Mouse (Mus musculus) liver, postnatal 0 days (tissue): ENCODE measurements around the gene Map3k9. TPM values are rescaled to one million over a fixed set of nuclear protein-coding genes. Genes with fewer than 3 reads are reported as not detected.

Experiments used
- ATAC-seq: fragments of 200-750 bp; cut with Nextera tagmentation; 2 replicates; pipeline ENCODE4 v1.8.0; 2017; ENCODE audit warnings: mild to moderate bottlenecking, moderate library complexity
- DNase-seq: peaks from one replicate; pipeline ENCODE4 v3.0.0-alpha.2; 2016
- H3K27ac ChIP-seq: fragments of 300-500 bp; sonication (generic); 2 replicates; pipeline ENCODE4 v1.5.1; 2014; ENCODE audit warnings: antibody characterized with exemption, moderate library complexity, mild to moderate bottlenecking, low read depth
- H3K27me3 ChIP-seq: fragments of 300-500 bp; sonication (generic); 2 replicates; pipeline ENCODE4 v1.6.1; 2014; ENCODE audit warnings: low read length, control low read depth, mixed read lengths; ENCODE audit not compliant: insufficient read depth
- H3K36me3 ChIP-seq: fragments of 300-500 bp; sonication (generic); replicated peaks from 2 replicates; pipeline ENCODE4 v1.6.1; 2014; ENCODE audit warnings: mild to moderate bottlenecking, control low read depth, low read length, moderate library complexity, mixed read lengths; ENCODE audit not compliant: insufficient read depth
- H3K4me1 ChIP-seq: fragments of 300-500 bp; sonication (generic); 2 replicates; pipeline ENCODE4 v1.6.1; 2014; ENCODE audit warnings: antibody characterized with exemption, mild to moderate bottlenecking, control low read depth; ENCODE audit not compliant: insufficient read depth
- H3K4me2 ChIP-seq: fragments of 300-500 bp; sonication (generic); 2 replicates; pipeline ENCODE4 v1.6.1; 2014; ENCODE audit warnings: low read depth, mild to moderate bottlenecking, low read length, moderate library complexity, mixed read lengths
- H3K4me3 ChIP-seq: fragments of 300-500 bp; sonication (generic); 2 replicates; pipeline ENCODE4 v1.5.1; 2014; ENCODE audit warnings: low read depth, low read length
- H3K9ac ChIP-seq: fragments of 300-500 bp; sonication (generic); replicated peaks from 2 replicates; pipeline ENCODE4 v1.6.1; 2014; ENCODE audit warnings: mild to moderate bottlenecking, moderate library complexity
- H3K9me3 ChIP-seq: fragments of 300-500 bp; sonication (generic); 2 replicates; pipeline ENCODE4 v1.6.1; 2016; ENCODE audit warnings: mild to moderate bottlenecking, control low read depth, low read length, mixed read lengths
- CTCF ChIP-seq: sonication (generic); IDR thresholded peaks from 2 replicates; pipeline ENCODE4 v1.5.1; 2016; ENCODE audit warnings: antibody characterized with exemption, low read depth
- EP300 ChIP-seq: IDR thresholded peaks from 2 replicates; pipeline ENCODE4 v1.6.1; 2016; ENCODE audit warnings: antibody characterized with exemption, low read depth, mild to moderate bottlenecking
- WGBS: fragments of 180-500 bp; shearing (Covaris S2); extraction: QIAGEN DNeasy Blood & Tissue Kit; methylation state at CpG from one replicate; pipeline ENCODE4 v1.1.7; 2014; ENCODE audit not compliant: insufficient replicate concordance; 5-methylcytosine and 5-hydroxymethylcytosine counted together
- polyA plus RNA-seq: library from polyadenylated mRNA; unstranded; fragments of >200 nt; fragmentation: Nextera tagmentation; extraction: Ambion mirVana; gene quantifications from 2 replicates; pipeline ENCODE4 v1.2.1, GENCODE M21; 2015

Gene Map3k9
- polyA plus RNA-seq: 0.19 and 0.27 TPM in 2 replicates

DNA sequence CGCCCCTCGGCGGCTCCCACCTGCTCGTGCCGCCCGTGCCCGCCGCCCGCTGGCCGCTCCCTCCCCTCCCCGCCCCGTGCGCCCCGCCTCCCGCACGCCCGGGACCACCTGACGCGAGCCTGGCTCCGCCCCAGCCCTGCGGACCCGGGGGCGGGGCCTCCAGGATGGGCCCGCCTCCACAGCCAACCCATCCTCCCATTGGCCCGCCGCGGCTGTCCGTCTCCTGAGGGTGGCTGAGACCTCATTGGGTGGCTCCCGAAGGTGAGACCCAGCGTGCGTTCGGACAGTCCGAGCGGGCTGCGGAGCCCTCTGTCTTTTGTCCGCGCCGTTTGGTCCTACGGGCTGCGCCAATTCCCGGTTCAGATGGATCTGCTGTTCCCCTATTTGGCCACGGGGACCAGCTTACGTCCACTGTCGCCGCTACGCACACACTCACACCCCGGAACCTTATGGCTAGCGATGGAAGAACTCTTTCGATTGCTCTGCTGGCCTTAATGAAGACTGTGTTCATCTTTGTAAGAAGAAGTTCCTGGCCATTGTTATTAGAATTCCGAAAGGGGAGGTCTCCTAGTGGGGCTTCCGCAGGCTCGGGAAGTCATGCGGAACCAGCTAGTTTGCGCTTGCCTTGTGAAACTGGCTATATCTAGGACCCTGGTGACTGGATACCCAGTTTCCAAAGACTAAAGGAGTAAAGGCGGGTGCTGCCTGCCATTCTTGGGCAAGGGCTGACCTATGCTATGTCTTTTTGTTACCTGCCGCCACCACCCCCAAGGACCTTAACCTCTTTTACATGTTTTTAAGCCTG, at the start of gene Map3k9:
TSS of gene Map3k9 (minus strand) at position 71 of the 805 bp plus-strand sequence.
- Histone ChIP-seq H3K4me1 (peaks cover 11% of the 10 kb centered on the region), H3K36me3 (no peaks in the 10 kb centered on the region), H3K4me3 (peak within 1 kb of the TSS; percentile 54), H3K27me3 (peaks cover 53% of the 10 kb centered on the region), H3K9me3 (no peaks in the 10 kb centered on the region), H3K9ac (peak within 1 kb of the TSS; percentile 54), H3K27ac (peak within 1 kb of the TSS; percentile 41; the same call in 1 of the 2 replicates), H3K4me2 (peak within 1 kb of the TSS; percentile 86)
- ATAC-seq: peak; percentile 95
- DNase-seq: peak; percentile 91
- 2% methylated on average over 33 of the region's 56 CpGs for WGBS
- TF ChIP-seq EP300 (no peak), CTCF (no peak; the same call in 1 of the 2 replicates)

DNA sequence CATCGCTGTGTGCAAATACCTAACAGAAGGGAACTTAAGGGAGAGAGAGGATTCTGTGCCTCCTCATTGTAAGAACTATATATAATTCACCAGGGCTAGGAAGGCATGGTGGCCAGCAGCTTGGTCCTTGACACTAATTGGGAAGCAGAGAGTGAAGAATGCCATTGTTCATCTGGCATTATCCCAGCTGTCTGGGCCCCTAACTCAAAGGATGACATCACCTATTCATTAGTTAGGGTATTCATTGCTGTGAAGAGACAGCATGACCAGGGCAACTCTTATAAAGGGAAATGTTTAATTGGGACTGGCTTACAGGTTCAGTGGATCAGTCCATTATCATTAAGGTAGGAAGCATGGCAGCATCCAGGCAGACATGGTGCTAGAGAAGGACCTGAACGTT, 47.4 kb upstream of the Map3k9 start:
- H3K4me2 ChIP-seq: no peak overlapping the region
- H3K27ac ChIP-seq: no peak overlapping the region
- H3K4me3 ChIP-seq: no peak overlapping the region
- no peak for DNase-seq
- no peaks in the 10 kb centered on the region for H3K36me3 ChIP-seq
- TF ChIP-seq CTCF (no peak), EP300 (no peak)
- no peaks in the 10 kb centered on the region for H3K9me3 ChIP-seq
- ATAC-seq: no peak
- H3K9ac ChIP-seq: no peak overlapping the region
- H3K27me3 ChIP-seq: no peaks in the 10 kb centered on the region
- WGBS: 79% methylated on average over 2 of the region's 2 CpGs
- H3K4me1 ChIP-seq: no peaks in the 10 kb centered on the region

DNA sequence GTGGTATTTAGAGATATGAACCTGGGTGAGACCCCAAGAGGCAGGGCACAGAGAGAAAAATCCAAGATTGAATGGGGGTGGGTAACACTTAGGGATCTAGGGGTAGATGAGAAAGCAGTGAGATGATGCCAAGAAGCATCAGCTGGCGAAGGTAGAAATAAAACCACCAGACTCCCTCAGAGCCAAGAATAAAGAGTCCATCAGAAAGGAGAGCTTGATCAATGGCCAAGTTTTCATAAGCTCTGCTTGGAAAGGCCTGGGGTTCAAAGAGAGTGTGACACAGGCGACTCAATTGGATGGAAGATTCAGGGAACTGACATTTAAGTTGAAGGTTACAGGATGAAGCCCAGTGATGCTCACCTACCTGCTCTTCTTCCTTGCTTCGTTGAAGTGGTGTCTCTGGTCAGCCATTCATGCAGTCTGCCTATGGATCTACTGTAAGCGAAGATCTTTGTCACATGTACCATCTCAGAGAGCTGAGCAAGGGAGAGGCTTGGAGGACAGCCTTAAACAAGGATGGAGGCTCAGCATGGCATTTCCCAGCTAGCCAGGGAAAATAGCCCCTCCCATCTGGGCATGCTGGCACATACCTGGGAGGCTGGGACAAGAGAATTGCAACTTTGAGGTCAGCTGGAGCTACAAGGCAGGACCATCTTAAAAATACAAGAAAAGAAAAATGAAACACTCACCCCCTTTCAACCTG, 42.0 kb upstream of the Map3k9 start:
- Histone ChIP-seq H3K36me3 (no peaks in the 10 kb centered on the region), H3K9ac (no peak overlapping the region), H3K27me3 (no peaks in the 10 kb centered on the region), H3K9me3 (no peaks in the 10 kb centered on the region), H3K27ac (no peak overlapping the region), H3K4me1 (no peaks in the 10 kb centered on the region), H3K4me2 (no peak overlapping the region), H3K4me3 (no peak overlapping the region)
- DNase-seq (no peak), ATAC-seq (no peak)
- WGBS: 69% methylated on average over 4 of the region's 4 CpGs
- no peak for TF ChIP-seq CTCF
- no peak for TF ChIP-seq EP300

DNA sequence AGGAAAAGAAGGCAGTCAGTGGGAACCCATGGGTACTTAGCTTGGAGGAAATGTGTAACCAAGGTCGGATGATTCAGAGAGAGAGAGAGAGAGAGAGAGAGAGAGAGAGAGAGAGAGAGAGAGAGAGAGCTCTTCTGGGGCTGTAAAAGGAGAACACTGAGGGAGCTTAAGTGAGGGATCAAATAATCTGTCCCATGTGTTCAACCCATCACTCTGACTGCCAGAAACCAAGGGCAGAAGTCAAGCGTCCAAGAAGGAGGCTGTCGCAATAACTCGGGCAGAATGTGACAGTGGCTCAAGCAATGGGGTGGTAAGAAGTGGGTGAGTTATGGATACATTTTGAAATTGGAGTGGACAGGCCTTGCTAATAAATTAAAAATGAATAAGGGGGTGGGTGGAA, 41.2 kb upstream of the Map3k9 start:
- Histone ChIP-seq H3K36me3 (no peaks in the 10 kb centered on the region), H3K9ac (no peak overlapping the region), H3K27me3 (no peaks in the 10 kb centered on the region), H3K27ac (no peak overlapping the region), H3K4me3 (no peak overlapping the region), H3K4me2 (no peak overlapping the region), H3K9me3 (no peaks in the 10 kb centered on the region), H3K4me1 (no peaks in the 10 kb centered on the region)
- WGBS: 62% methylated on average over 4 of the region's 4 CpGs
- DNase-seq (no peak), ATAC-seq (no peak)
- no peak for TF ChIP-seq CTCF
- TF ChIP-seq EP300: no peak

DNA sequence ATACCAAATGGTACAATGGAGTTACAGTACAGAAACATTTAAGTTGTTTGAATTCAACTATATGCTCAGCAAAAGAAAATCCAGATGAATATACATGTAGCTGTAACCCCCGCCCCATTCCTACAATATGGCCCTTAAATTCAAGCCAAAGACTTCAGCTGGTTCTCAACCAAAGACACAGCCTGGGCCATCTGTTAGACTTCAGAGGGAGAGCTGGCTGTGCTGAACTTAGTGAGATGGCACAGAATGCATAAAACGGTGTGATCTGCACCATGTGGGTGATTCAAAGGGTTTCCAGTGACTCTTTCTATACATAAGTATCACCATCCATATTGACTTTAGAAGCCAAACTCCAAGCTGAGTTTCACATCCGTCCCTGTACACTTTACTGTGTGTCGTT, 39.7 kb upstream of the Map3k9 start:
- Histone ChIP-seq H3K4me3 (no peak overlapping the region), H3K9me3 (no peaks in the 10 kb centered on the region), H3K27ac (no peak overlapping the region), H3K4me1 (0 out of 2 replicates have a peak, but pooled peaks cover 5% of the 10 kb centered on the region), H3K36me3 (no peaks in the 10 kb centered on the region), H3K4me2 (no peak overlapping the region), H3K27me3 (no peaks in the 10 kb centered on the region), H3K9ac (no peak overlapping the region)
- TF ChIP-seq CTCF (no peak), EP300 (no peak)
- ATAC-seq: no peak
- no peak for DNase-seq
- 73% methylated on average over 4 of the region's 4 CpGs for WGBS

DNA sequence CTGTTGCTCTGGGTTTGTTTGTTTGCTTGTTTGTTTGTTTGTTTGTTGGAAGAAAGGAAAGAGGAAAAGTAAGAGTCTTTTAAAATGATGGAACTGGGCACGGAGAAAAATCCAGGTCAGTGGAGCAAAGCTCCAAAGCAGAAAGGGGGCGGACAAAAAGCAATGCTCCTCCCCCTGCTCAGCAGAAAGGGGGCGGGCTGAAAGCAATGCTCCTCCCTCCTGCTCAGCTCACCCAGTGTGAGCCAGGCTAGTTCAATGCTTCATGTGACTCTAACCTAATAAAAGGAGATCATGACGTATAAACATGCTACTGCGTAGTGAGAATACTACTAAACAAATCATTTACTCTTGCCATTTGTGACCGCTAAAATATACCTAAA, 36.1 kb upstream of the Map3k9 start:
- H3K9ac ChIP-seq: no peak overlapping the region
- 0 out of 2 replicates have a peak, but pooled peaks cover 5% of the 10 kb centered on the region for H3K4me1 ChIP-seq
- H3K36me3 ChIP-seq: no peaks in the 10 kb centered on the region
- ATAC-seq: peak; percentile 53; the same call in 1 of the 2 replicates
- H3K4me3 ChIP-seq: no peak overlapping the region
- H3K27ac ChIP-seq: no peak overlapping the region
- peak overlapping the region; percentile 38 for H3K4me2 ChIP-seq
- DNase-seq: peak; percentile 21
- H3K27me3 ChIP-seq: no peaks in the 10 kb centered on the region
- H3K9me3 ChIP-seq: no peaks in the 10 kb centered on the region
- TF ChIP-seq EP300: no peak
- TF ChIP-seq CTCF: no peak
- 49% methylated on average over 6 of the region's 6 CpGs for WGBS
